27 mouse cellular contexts compared by ENCODE assay signal in the genomic region with DNA sequence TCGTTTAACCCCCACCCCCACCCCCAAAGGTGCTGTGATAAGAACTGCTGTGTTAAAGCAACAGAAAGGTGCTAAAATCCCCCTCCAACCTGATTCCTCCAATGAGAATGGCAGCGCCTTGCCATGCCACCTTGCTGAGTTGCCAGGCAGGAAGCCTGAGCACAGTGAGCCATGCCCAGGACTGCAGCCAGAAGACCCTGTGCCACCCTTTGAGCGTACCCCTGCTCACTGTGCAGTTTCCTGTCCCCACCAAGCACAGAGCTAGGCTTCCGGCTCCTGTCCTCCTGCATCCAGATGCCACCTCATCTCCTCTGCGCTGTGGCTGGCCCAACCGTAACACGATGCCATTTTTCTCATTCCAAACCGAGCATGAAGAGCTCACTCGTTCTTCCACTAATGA. TPM values are rescaled to one million over a fixed set of nuclear protein-coding genes. Genes with fewer than 3 reads are reported as not detected.
A peak's percentile ranks its signal among the peaks of the same experiment; 100 is the strongest.
DNase-seq lines count a peak whose midpoint lies in the region; ATAC-seq lines count a peak whose summit lies in the region.
"Had no signal": no experiment of that assay in that cellular context is flagged by ENCODE, and none has a peak within 500 bp of the region (broad histone marks: within the 10 kb centered on the region; RNA-seq: fewer than 3 reads in every experiment).

No protein-coding gene starts in this region.

- no peaks in the 10 kb centered on the region for H3K9me3 ChIP-seq in embryonic facial prominence, embryonic 11.5 days (replicated peaks; ENCODE audit: control insufficient read depth, low read length)
- H3K9me3 ChIP-seq in embryonic facial prominence, embryonic 10.5 days = no peaks in the 10 kb centered on the region
- H3K9me3 ChIP-seq in limb, embryonic 10.5 days (replicated peaks) = no peaks in the 10 kb centered on the region
- H3K9me3 ChIP-seq: embryonic facial prominence, embryonic 15.5 days; forebrain, embryonic 12.5 days; hindbrain, embryonic 10.5 days; limb, embryonic 13.5 days; lung, embryonic 15.5 days; midbrain, embryonic 10.5 days; midbrain, embryonic 15.5 days; neural tube, embryonic 13.5 days had no signal

- intact Hi-C loops in gastrocnemius, postnatal 36 days (cut with DNase I) = no loop called here

- no peak for ATAC-seq in embryonic facial prominence, embryonic 11.5 days (replicated peaks; ENCODE audit: insufficient number of reproducible peaks, low FRiP score, low TSS enrichment, low read depth)
- ATAC-seq: activated CD4-positive, CD25-positive, alpha-beta regulatory T cell, adult 4 months; intestine, postnatal 0 days; midbrain, embryonic 15.5 days had no signal

- no peak overlapping the region for H3K4me3 ChIP-seq in embryonic facial prominence, embryonic 11.5 days (ENCODE audit: low read depth, low read length)
- H3K4me3 ChIP-seq in embryonic facial prominence, embryonic 10.5 days = no peak overlapping the region
- no peak overlapping the region for H3K4me3 ChIP-seq in limb, embryonic 10.5 days
- H3K4me3 ChIP-seq: embryonic facial prominence, embryonic 15.5 days; forebrain, embryonic 12.5 days; hindbrain, embryonic 10.5 days; limb, embryonic 13.5 days; lung, embryonic 15.5 days; midbrain, embryonic 10.5 days; midbrain, embryonic 15.5 days; myocyte; neural tube, embryonic 13.5 days had no signal

- DNase-seq in embryonic facial prominence, embryonic 11.5 days (ENCODE audit: low spot score) = no peak
- DNase-seq in embryonic facial prominence, embryonic 10.5 days (ENCODE audit: low spot score) = no peak
- peak; percentile 40 for DNase-seq in testis, postnatal 10 days (ENCODE audit: low spot score)
- no peak for DNase-seq in testis, postnatal 14 days (ENCODE audit: low spot score)
- DNase-seq in limb, embryonic 10.5 days (ENCODE audit: low spot score) = no peak
- DNase-seq in thymus, postnatal 4 days = peak; percentile 26
- DNase-seq in gastrocnemius, postnatal 36 days = no peak
- DNase-seq: adrenal gland, adult 2 months; adrenal gland, postnatal 36 days; cerebellum, adult 2 months; gastrocnemius, postnatal 10 days; heart, postnatal 14 days; kidney, adult 9 months; kidney, postnatal 10 days had no signal

- H3K9ac ChIP-seq in embryonic facial prominence, embryonic 11.5 days (replicated peaks; ENCODE audit: low read length) = 0 out of 2 replicates have a peak overlapping the region, but pooled peaks have one; percentile 6
- H3K9ac ChIP-seq: embryonic facial prominence, embryonic 15.5 days; forebrain, embryonic 12.5 days; limb, embryonic 13.5 days; lung, embryonic 15.5 days; midbrain, embryonic 15.5 days; neural tube, embryonic 13.5 days had no signal

- no peak overlapping the region for H3K4me2 ChIP-seq in embryonic facial prominence, embryonic 11.5 days (ENCODE audit: low read depth, low read length)
- H3K4me2 ChIP-seq: embryonic facial prominence, embryonic 15.5 days; forebrain, embryonic 12.5 days; limb, embryonic 13.5 days; liver, embryonic 11.5 days; lung, embryonic 15.5 days; midbrain, embryonic 15.5 days; neural tube, embryonic 13.5 days had no signal

- WGBS in embryonic facial prominence, embryonic 11.5 days = 53% methylated on average over 9 of the region's 9 CpGs
- WGBS in embryonic facial prominence, embryonic 10.5 days = 60% methylated on average over 9 of the region's 9 CpGs
- WGBS in limb, embryonic 10.5 days = 59% methylated on average over 9 of the region's 9 CpGs

- no peaks in the 10 kb centered on the region for H3K36me3 ChIP-seq in embryonic facial prominence, embryonic 11.5 days (replicated peaks; ENCODE audit: control insufficient read depth, insufficient read depth, low read depth, low read length)
- no peaks in the 10 kb centered on the region for H3K36me3 ChIP-seq in embryonic facial prominence, embryonic 10.5 days (replicated peaks)
- H3K36me3 ChIP-seq in limb, embryonic 10.5 days = no peaks in the 10 kb centered on the region
- H3K36me3 ChIP-seq: embryonic facial prominence, embryonic 15.5 days; forebrain, embryonic 12.5 days; hindbrain, embryonic 10.5 days; limb, embryonic 13.5 days; lung, embryonic 15.5 days; midbrain, embryonic 10.5 days; midbrain, embryonic 15.5 days; neural tube, embryonic 13.5 days had no signal

- H3K27ac ChIP-seq in embryonic facial prominence, embryonic 11.5 days (replicated peaks; ENCODE audit: low read depth, low read length) = no peak overlapping the region
- H3K27ac ChIP-seq in embryonic facial prominence, embryonic 10.5 days (replicated peaks) = no peak overlapping the region; the same call in 1 of the 2 replicates
- peak overlapping the region; percentile 9; the same call in 1 of the 2 replicates for H3K27ac ChIP-seq in limb, embryonic 10.5 days
- H3K27ac ChIP-seq: embryonic facial prominence, embryonic 15.5 days; forebrain, embryonic 12.5 days; hindbrain, embryonic 10.5 days; limb, embryonic 13.5 days; lung, embryonic 15.5 days; midbrain, embryonic 15.5 days; neural tube, embryonic 13.5 days had no signal

- H3K27me3 ChIP-seq in embryonic facial prominence, embryonic 11.5 days (ENCODE audit: control insufficient read depth, insufficient read depth, low read length) = no peaks in the 10 kb centered on the region
- H3K27me3 ChIP-seq in embryonic facial prominence, embryonic 10.5 days (replicated peaks; ENCODE audit: low read depth, poor library complexity, severe bottlenecking) = peaks cover 14% of the 10 kb centered on the region; the same call in 1 of the 2 replicates
- H3K27me3 ChIP-seq in limb, embryonic 10.5 days (ENCODE audit: low read depth, poor library complexity, severe bottlenecking) = 0 out of 2 replicates have a peak, but pooled peaks cover 4% of the 10 kb centered on the region
- H3K27me3 ChIP-seq: CH12.LX; embryonic facial prominence, embryonic 15.5 days; forebrain, embryonic 12.5 days; lung, embryonic 15.5 days; midbrain, embryonic 15.5 days; neural tube, embryonic 13.5 days had no signal

- H3K4me1 ChIP-seq in embryonic facial prominence, embryonic 11.5 days (ENCODE audit: control insufficient read depth, insufficient read depth, low read length) = no peaks in the 10 kb centered on the region
- H3K4me1 ChIP-seq in embryonic facial prominence, embryonic 10.5 days = peaks cover 37% of the 10 kb centered on the region
- peaks cover 7% of the 10 kb centered on the region for H3K4me1 ChIP-seq in limb, embryonic 10.5 days
- H3K4me1 ChIP-seq: lung, embryonic 15.5 days; midbrain, embryonic 10.5 days; midbrain, embryonic 15.5 days; neural tube, embryonic 13.5 days had no signal

RNA-seq across cellular contexts. Expression of gene Pemt, which starts 16.3 kb away (rescaled TPM):
- polyA plus RNA-seq in embryonic facial prominence, embryonic 11.5 days (2014; fragmentation: Nextera tagmentation; extraction: Ambion mirVana) = 6.1 and 7.3 TPM in 2 replicates
- 7.8 and 8.7 TPM in 2 replicates for polyA plus RNA-seq in embryonic facial prominence, embryonic 10.5 days (2016; fragmentation: Nextera tagmentation; extraction: Ambion mirVana)
- polyA plus RNA-seq in limb, embryonic 10.5 days (2016; fragmentation: Nextera tagmentation; extraction: Ambion mirVana) = 5.3 and 7.5 TPM in 2 replicates
- total RNA-seq in gastrocnemius, postnatal 36 days (2021) = 1 to 10 TPM; 4.7 to 5.7 TPM

Comparison
In these comparisons a context has a peak if more than half of its experiments do, and no peak if none do; other contexts are left out.
1. DNase-seq: peak in testis, postnatal 10 days (single experiment) and thymus, postnatal 4 days (single experiment); none in embryonic facial prominence, embryonic 11.5 days (single experiment), embryonic facial prominence, embryonic 10.5 days (single experiment), testis, postnatal 14 days (single experiment), limb, embryonic 10.5 days (single experiment) and gastrocnemius, postnatal 36 days (0 of 2).